Mouse (Mus musculus) heart, embryonic 10.5 days (tissue): ENCODE results near the gene Stip1. TPM values are rescaled to one million over a fixed set of nuclear protein-coding genes. Genes with fewer than 3 reads are reported as not detected.
"Not testable (repeated sequence)": the region's sequence is repeated elsewhere in the genome, so short reads cannot be mapped to it uniquely, and the experiment has no call there.

Experiments
- DNase-seq: peaks from one replicate; pipeline ENCODE4 v3.0.0-alpha.2; 2017; ENCODE audit warnings: low spot score
- H3K27ac ChIP-seq: fragments of 300-500 bp; sonication (generic); 2 replicates; pipeline ENCODE4 v1.5.1; 2016; ENCODE audit warnings: mild to moderate bottlenecking
- H3K27me3 ChIP-seq: fragments of 300-500 bp; sonication (generic); 2 replicates; pipeline ENCODE4 v1.6.1; 2016; ENCODE audit warnings: mild to moderate bottlenecking; ENCODE audit not compliant: poor library complexity, insufficient read depth, severe bottlenecking
- H3K36me3 ChIP-seq: fragments of 300-500 bp; sonication (generic); 2 replicates; pipeline ENCODE4 v1.6.1; 2016; ENCODE audit warnings: mild to moderate bottlenecking, moderate library complexity
- H3K4me1 ChIP-seq: fragments of 300-500 bp; sonication (generic); 2 replicates; pipeline ENCODE4 v1.6.1; 2016; ENCODE audit warnings: mild to moderate bottlenecking
- H3K4me3 ChIP-seq: fragments of 300-500 bp; sonication (generic); 2 replicates; pipeline ENCODE4 v1.5.1; 2016; ENCODE audit warnings: mild to moderate bottlenecking, moderate library complexity
- H3K9me3 ChIP-seq: fragments of 300-500 bp; sonication (generic); 2 replicates; pipeline ENCODE4 v1.6.1; 2016; ENCODE audit warnings: mild to moderate bottlenecking, moderate library complexity
- WGBS: fragments of 180-500 bp; shearing (Covaris S2); methylation state at CpG from one replicate; pipeline ENCODE4 v1.1.7; 2016; 5-methylcytosine and 5-hydroxymethylcytosine counted together
- polyA plus RNA-seq: library from polyadenylated mRNA; unstranded; fragments of >200 nt; fragmentation: Nextera tagmentation; extraction: Ambion mirVana; gene quantifications from 2 replicates; pipeline ENCODE4 v1.2.1, GENCODE M21; 2016

Stip1 gene
- 320 and 388 TPM in 2 replicates for polyA plus RNA-seq

GRCm38 (mm10) chr19:7039841-7040636, at the start of gene Stip1:
TSS of gene Stip1 (minus strand) at chr19:7039967.
- no peaks in the 10 kb centered on the region for H3K27me3 ChIP-seq
- peak within 1 kb of the TSS; percentile 98 for H3K27ac ChIP-seq
- H3K9me3 ChIP-seq: no peaks in the 10 kb centered on the region
- WGBS: under 1% methylated on average over 49 of the region's 49 CpGs
- peak within 1 kb of the TSS; percentile 96 for H3K4me3 ChIP-seq
- H3K4me1 ChIP-seq: peaks cover 37% of the 10 kb centered on the region
- peak; percentile 100 for DNase-seq
- peaks cover 14% of the 10 kb centered on the region for H3K36me3 ChIP-seq

- peaks cover 94% of the 10 kb centered on the region for H3K27me3 ChIP-seq
- H3K27ac ChIP-seq: no peak overlapping the region
- no peaks in the 10 kb centered on the region for H3K9me3 ChIP-seq
- H3K36me3 ChIP-seq: no peaks in the 10 kb centered on the region
- no peak for DNase-seq
- peaks cover 15% of the 10 kb centered on the region; the same call in 1 of the 2 replicates for H3K4me1 ChIP-seq
- 37% methylated on average over 5 of the region's 5 CpGs for WGBS
- no peak overlapping the region for H3K4me3 ChIP-seq
Measured at GRCm38 (mm10) chr19:7089050-7089449, 49.3 kb upstream of the Stip1 start.

GRCm38 (mm10) chr19:7088558-7088957, 48.8 kb upstream of the Stip1 start:
- H3K4me3 ChIP-seq: no peak overlapping the region
- no peak for DNase-seq
- WGBS: 16% methylated on average over 9 of the region's 9 CpGs
- H3K4me1 ChIP-seq: peaks cover 18% of the 10 kb centered on the region; the same call in 1 of the 2 replicates
- H3K27ac ChIP-seq: no peak overlapping the region
- peaks cover 97% of the 10 kb centered on the region for H3K27me3 ChIP-seq
- H3K36me3 ChIP-seq: no peaks in the 10 kb centered on the region
- no peaks in the 10 kb centered on the region for H3K9me3 ChIP-seq

GRCm38 (mm10) chr19:7084734-7085133, 45.0 kb upstream of the Stip1 start:
- Histone ChIP-seq H3K36me3 (no peaks in the 10 kb centered on the region), H3K27ac (no peak overlapping the region), H3K4me1 (peaks cover 15% of the 10 kb centered on the region), H3K27me3 (peaks cover 79% of the 10 kb centered on the region), H3K4me3 (no peak overlapping the region), H3K9me3 (no peaks in the 10 kb centered on the region)
- 79% methylated on average over 15 of the region's 15 CpGs for WGBS
- no peak for DNase-seq

- H3K36me3 ChIP-seq: no peaks in the 10 kb centered on the region
- H3K4me1 ChIP-seq: peaks cover 18% of the 10 kb centered on the region
- WGBS: 32% methylated on average over 14 of the region's 14 CpGs
- DNase-seq: no peak
- no peaks in the 10 kb centered on the region for H3K9me3 ChIP-seq
- peaks cover 74% of the 10 kb centered on the region for H3K27me3 ChIP-seq
- H3K4me3 ChIP-seq: no peak overlapping the region
- H3K27ac ChIP-seq: no peak overlapping the region
Measured at GRCm38 (mm10) chr19:7083035-7083794, 43.4 kb upstream of the Stip1 start.

GRCm38 (mm10) chr19:7081516-7082266, 41.9 kb upstream of the Stip1 start:
- H3K4me3 ChIP-seq: no peak overlapping the region
- H3K27me3 ChIP-seq: peaks cover 58% of the 10 kb centered on the region
- no peaks in the 10 kb centered on the region for H3K9me3 ChIP-seq
- H3K27ac ChIP-seq: no peak overlapping the region
- peaks cover 18% of the 10 kb centered on the region for H3K4me1 ChIP-seq
- no peaks in the 10 kb centered on the region for H3K36me3 ChIP-seq
- 81% methylated on average over 7 of the region's 7 CpGs for WGBS
- DNase-seq: no peak

- H3K36me3 ChIP-seq: no peaks in the 10 kb centered on the region
- H3K4me1 ChIP-seq: peaks cover 13% of the 10 kb centered on the region; the same call in 1 of the 2 replicates
- peaks cover 39% of the 10 kb centered on the region; the same call in 1 of the 2 replicates for H3K27me3 ChIP-seq
- WGBS: 76% methylated on average over 7 of the region's 7 CpGs
- DNase-seq: no peak
- H3K4me3 ChIP-seq: no peak overlapping the region
- H3K27ac ChIP-seq: no peak overlapping the region
- H3K9me3 ChIP-seq: no peaks in the 10 kb centered on the region
Measured at GRCm38 (mm10) chr19:7078271-7078670, 38.5 kb upstream of the Stip1 start.

GRCm38 (mm10) chr19:7077666-7078065, 37.9 kb upstream of the Stip1 start:
- 66% methylated on average over 9 of the region's 9 CpGs for WGBS
- Histone ChIP-seq H3K4me3 (no peak overlapping the region), H3K27ac (no peak overlapping the region), H3K27me3 (peaks cover 38% of the 10 kb centered on the region; the same call in 1 of the 2 replicates), H3K4me1 (peaks cover 15% of the 10 kb centered on the region), H3K9me3 (no peaks in the 10 kb centered on the region), H3K36me3 (no peaks in the 10 kb centered on the region)
- DNase-seq: no peak

GRCm38 (mm10) chr19:7075336-7075735, 35.6 kb upstream of the Stip1 start:
- peaks cover 47% of the 10 kb centered on the region for H3K27me3 ChIP-seq
- H3K9me3 ChIP-seq, H3K4me3 ChIP-seq, H3K27ac ChIP-seq, DNase-seq, H3K36me3 ChIP-seq: not testable (repeated sequence)
- WGBS: 75% methylated on average over 11 of the region's 11 CpGs
- peaks cover 38% of the 10 kb centered on the region for H3K4me1 ChIP-seq

GRCm38 (mm10) chr19:7073997-7074781, 34.4 kb upstream of the Stip1 start:
- no peak overlapping the region for H3K4me3 ChIP-seq
- no peaks in the 10 kb centered on the region for H3K36me3 ChIP-seq
- DNase-seq: no peak
- H3K27ac ChIP-seq: no peak overlapping the region
- 50% methylated on average over 12 of the region's 12 CpGs for WGBS
- H3K9me3 ChIP-seq: no peaks in the 10 kb centered on the region
- H3K27me3 ChIP-seq: peaks cover 49% of the 10 kb centered on the region
- H3K4me1 ChIP-seq: peaks cover 47% of the 10 kb centered on the region

- 77% methylated on average over 6 of the region's 6 CpGs for WGBS
- Histone ChIP-seq H3K4me1 (peaks cover 60% of the 10 kb centered on the region), H3K27me3 (peaks cover 61% of the 10 kb centered on the region), H3K9me3 (no peaks in the 10 kb centered on the region), H3K36me3 (no peaks in the 10 kb centered on the region), H3K4me3 (no peak overlapping the region), H3K27ac (no peak overlapping the region)
- DNase-seq: no peak
Measured at GRCm38 (mm10) chr19:7072221-7072620, 32.5 kb upstream of the Stip1 start.

GRCm38 (mm10) chr19:7070775-7071174, 31.0 kb upstream of the Stip1 start:
- H3K27ac ChIP-seq: 0 out of 2 replicates have a peak overlapping the region, but pooled peaks have one; percentile 73
- peaks cover 76% of the 10 kb centered on the region for H3K27me3 ChIP-seq

More at GRCm38 (mm10) chr19:7070775-7071174, 31.0 kb upstream of the Stip1 start:
- 17% methylated on average over 4 of the region's 4 CpGs for WGBS
- H3K4me3 ChIP-seq: peak overlapping the region; percentile 48; the same call in 1 of the 2 replicates
- H3K36me3 ChIP-seq: no peaks in the 10 kb centered on the region
- H3K9me3 ChIP-seq: no peaks in the 10 kb centered on the region
- peaks cover 73% of the 10 kb centered on the region for H3K4me1 ChIP-seq
- DNase-seq: no peak
